Mouse (Mus musculus): ENCODE data around the gene Gm10999.

Gene Gm10999

DNA sequence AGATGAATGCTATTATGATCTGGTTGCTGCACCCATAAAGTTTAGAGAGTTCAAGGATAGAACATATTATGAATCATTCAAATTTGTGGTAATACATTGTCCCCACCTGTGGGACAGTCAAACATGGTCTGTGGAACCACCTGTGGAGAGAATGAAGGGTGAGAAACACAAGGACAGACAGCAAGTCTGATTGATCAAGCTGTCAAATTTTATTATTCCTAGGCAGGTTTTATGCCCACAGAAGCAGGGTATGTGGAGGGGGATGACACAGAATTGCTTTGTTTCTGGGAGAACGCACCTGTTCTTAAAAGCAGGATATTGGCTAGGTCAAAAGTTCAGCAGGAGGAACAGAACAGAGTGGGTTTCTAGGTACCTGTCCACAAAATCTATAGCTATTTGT lies at the start of gene Gm10999:
TSS of gene Gm10999 (minus strand) at position 101 of the 400 bp plus-strand sequence.
- no peak for TF ChIP-seq GATA4 (IDR thresholded peaks at IDR 0.05; ENCODE audit: insufficient replicate concordance, low read length)

DNA sequence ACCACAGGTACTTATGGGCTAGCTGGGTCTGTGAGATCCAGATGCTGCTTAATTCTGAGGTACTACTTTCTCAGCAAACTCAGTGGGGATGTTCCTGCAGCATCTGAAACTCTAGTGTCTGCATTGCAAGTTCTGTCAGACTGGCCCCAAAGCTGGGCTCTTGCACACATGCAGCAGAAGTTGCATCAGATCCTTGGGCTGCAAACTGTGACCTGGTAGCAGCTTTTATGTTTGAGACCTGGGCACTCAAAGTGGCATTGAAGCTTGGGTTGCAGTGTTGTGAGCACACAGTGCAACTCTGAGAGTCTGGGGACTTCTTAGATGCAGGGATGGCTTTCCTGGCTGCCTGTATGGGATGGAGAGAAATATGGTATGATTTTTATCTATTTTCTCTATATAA lies 2.0 kb upstream of the Gm10999 start:
- no peak for TF ChIP-seq GATA4 (IDR thresholded peaks at IDR 0.05; ENCODE audit: insufficient replicate concordance, low read length)
